Mouse (Mus musculus): ENCODE data around the gene Ermn. TPM values are rescaled to one million over a fixed set of nuclear protein-coding genes. Genes with fewer than 3 reads are reported as not detected.
A peak's percentile ranks its signal among the peaks of the same experiment; 100 is the strongest.

The Ermn gene
- total RNA-seq (2021): not detected
- long read RNA-seq, experiment 1: 0 reads
- long read RNA-seq, experiment 2: 0 reads

DNA sequence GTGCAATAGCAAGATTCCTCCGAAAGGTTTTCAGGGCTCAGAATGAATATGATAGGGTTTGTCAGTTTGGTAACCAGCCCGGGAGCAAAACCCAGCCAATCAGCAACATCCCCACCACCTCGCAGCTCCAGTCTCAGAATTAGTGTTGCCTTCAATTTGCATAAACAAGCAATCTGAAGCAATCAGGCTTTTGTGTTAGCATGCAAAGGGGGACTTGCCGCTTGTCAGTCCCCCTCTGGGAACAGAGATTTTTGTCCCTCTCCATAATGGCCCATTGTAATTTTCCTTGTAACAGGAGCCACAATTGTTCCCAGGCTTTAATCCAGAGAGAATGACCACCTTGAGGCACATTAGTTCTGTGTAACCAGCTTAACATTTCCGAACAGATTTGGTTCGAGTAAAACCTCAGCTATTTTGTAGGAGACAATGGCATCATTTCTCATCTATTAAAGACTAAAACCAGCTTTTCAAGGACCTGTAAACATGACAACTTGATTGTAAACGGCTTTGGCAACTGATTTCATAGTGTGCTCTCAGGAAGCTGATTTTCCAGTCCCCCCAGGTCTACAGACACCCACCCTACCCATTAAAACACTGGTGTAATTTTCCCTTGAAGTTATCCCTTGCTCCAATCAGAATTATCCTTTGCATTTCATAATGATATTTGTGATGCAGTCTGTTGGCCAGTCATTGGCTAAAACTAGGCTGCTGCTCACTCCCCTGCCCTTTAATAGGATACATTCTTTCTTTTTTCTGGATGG lies at the start of gene Ermn:
Ermn (minus strand) TSS at position 44 of the 761 bp plus-strand sequence.
- DNase-seq: no peak
- intact Hi-C loops (cut with DNase I): loop anchor here (2.0 to 10.0 kb wide), 2 partner anchors 422 to 616 kb away; partner anchors contain the start of gene Gm17409

GRCm38 (mm10) chr2:58094818-58095217 lies 42.2 kb upstream of the Ermn start:
- no peak for DNase-seq
- intact Hi-C loops (cut with DNase I): no loop called here

GRCm38 (mm10) chr2:58086420-58086819 lies 33.8 kb upstream of the Ermn start:
- no peak for DNase-seq
- intact Hi-C loops (cut with DNase I): no loop called here

- intact Hi-C loops (cut with DNase I): no loop called here
Measured at GRCm38 (mm10) chr2:58079849-58080248, 27.2 kb upstream of the Ermn start.

GRCm38 (mm10) chr2:58055383-58055782 lies 2.7 kb upstream of the Ermn start:
- intact Hi-C loops (cut with DNase I): loop anchor here (2.0 to 10.0 kb wide), 2 partner anchors 227 to 419 kb away; partner anchors contain the start of gene Gm17409
- peak; percentile 38 to 73 for DNase-seq

More at GRCm38 (mm10) chr2:58079849-58080248, 27.2 kb upstream of the Ermn start:
- no peak for DNase-seq

DNA sequence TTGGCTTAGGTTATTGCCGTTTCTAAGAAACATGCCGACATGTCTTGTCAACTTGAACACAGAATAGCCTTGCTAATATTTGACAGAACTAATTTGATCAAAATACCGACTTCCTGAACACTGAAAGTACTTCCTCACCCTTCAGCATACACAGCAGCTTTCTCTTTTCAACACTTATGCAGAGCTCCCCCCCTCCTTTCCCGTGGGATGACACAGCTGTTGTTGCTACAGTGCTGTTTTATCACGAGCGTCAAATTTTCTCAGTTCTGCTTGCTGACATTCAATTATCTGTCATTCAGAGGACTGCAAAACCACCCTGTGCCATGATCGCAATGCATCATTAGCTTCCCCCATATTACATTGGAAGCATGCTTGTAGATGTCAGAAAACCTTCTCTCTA lies 10.8 kb downstream of the Ermn start:
- DNase-seq: peak; percentile 9 to 31
- intact Hi-C loops (cut with DNase I): no loop called here

- intact Hi-C loops (cut with DNase I): no loop called here
Measured at GRCm38 (mm10) chr2:58036926-58037325, 15.7 kb downstream of the Ermn start.

GRCm38 (mm10) chr2:58035635-58036034 lies 17.0 kb downstream of the Ermn start:
- intact Hi-C loops (cut with DNase I): no loop called here
- no peak for DNase-seq

More at GRCm38 (mm10) chr2:58036926-58037325, 15.7 kb downstream of the Ermn start:
- DNase-seq: no peak

DNA sequence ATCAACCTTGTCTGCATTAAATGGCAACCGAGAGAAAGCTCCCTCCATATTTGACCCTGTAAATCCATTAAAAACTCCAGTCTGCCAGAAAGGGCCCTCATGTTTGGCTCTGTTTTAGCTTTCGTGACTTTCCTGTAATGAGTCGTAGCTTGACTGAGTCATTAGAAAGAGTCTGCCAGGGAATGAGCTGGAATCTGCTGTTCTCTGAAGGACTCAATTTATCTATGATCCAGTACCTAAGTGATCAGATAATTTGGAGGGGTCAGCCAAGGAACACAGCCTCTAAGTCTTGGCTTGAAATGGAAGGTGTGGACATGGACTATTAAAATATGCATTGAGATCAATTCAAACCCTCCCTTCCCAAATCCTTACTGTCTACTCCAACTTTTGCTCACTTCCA lies 21.2 kb downstream of the Ermn start:
- intact Hi-C loops (cut with DNase I): no loop called here
- DNase-seq: no peak

- peak in 1 of 2 experiments; percentile 3 for DNase-seq
- intact Hi-C loops (cut with DNase I): loop anchor here (5.0 to 10.0 kb wide), 3 partner anchors 255 to 635 kb away; no protein-coding TSS in a partner anchor
Measured at GRCm38 (mm10) chr2:58029404-58029803, 23.3 kb downstream of the Ermn start.

DNA sequence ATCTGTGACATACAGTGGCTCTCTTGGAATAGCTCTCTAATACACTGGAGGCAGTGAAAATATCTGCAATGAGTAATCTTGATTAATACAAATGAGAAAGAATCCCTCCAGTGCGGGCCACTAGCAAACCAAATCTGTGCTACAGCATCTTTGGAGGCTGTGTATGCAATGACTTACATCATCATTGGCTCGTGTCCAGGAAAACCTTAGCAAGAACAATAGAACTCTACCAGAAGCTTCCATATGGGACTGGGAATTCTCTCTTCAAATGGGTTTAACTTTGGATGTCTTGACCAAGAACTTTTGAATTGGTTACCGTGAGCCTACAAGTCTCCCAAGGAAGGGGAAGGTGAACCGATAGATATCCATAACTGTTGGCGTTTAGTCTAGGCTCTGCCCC lies 25.9 kb downstream of the Ermn start:
- intact Hi-C loops (cut with DNase I): loop anchor here (5.0 to 10.0 kb wide), 3 partner anchors 258 to 638 kb away; no protein-coding TSS in a partner anchor
- DNase-seq: no peak

- intact Hi-C loops (cut with DNase I): loop anchor here (10.0 kb wide), 2 partner anchors 261 to 641 kb away; no protein-coding TSS in a partner anchor
- no peak for DNase-seq
Measured at GRCm38 (mm10) chr2:58023556-58023955, 29.1 kb downstream of the Ermn start.

GRCm38 (mm10) chr2:58007081-58007480 lies 45.6 kb downstream of the Ermn start:
- DNase-seq: no peak

GRCm38 (mm10) chr2:58001497-58001896 lies 51.2 kb downstream of the Ermn start:
- intact Hi-C loops (cut with DNase I): no loop called here
- no peak for DNase-seq

More at GRCm38 (mm10) chr2:58007081-58007480, 45.6 kb downstream of the Ermn start:
- intact Hi-C loops (cut with DNase I): no loop called here

GRCm38 (mm10) chr2:57997752-57998430 lies 54.8 kb downstream of the Ermn start, which contains the start of gene Galnt5:
Galnt5 (plus strand) TSS chr2:57997884.
- DNase-seq: peak; percentile 11 to 12
- intact Hi-C loops (cut with DNase I): no loop called here

Other genes with a start within 250 kb of the Ermn start
- gene Galnt5, start 55.0 kb downstream of the Ermn start, total RNA-seq (2021): under 1 TPM; 0.29 to 0.31 TPM
- 1 to 10 TPM; 1.1 to 4.7 TPM for gene Cytip, start 142.7 kb upstream of the Ermn start, total RNA-seq (2021)